Mouse (Mus musculus) CH12.LX (cell line): ENCODE data around the gene Hoxd8. TPM values are rescaled to one million over a fixed set of nuclear protein-coding genes. Genes with fewer than 3 reads are reported as not detected.

Source experiments
- DNase-seq: peaks from one replicate; pipeline ENCODE4 v3.0.0-alpha.2; 2013; ENCODE audit errors: extremely low read depth
- H3K27ac ChIP-seq: 2 replicates; pipeline ENCODE4 v1.5.1; 2012; ENCODE audit warnings: low read depth, mild to moderate bottlenecking, control low read depth, moderate library complexity; ENCODE audit not compliant: insufficient read depth
- H3K27me3 ChIP-seq: replicated peaks from 2 replicates; pipeline ENCODE3; 2012; ENCODE audit warnings: inconsistent platforms
- H3K36me3 ChIP-seq, 2 experiments: replicated peaks in 1 of 2; 2 replicates each; pipeline versions ENCODE3 to v1.6.1; 2012; ENCODE audit warnings: inconsistent platforms in 1 of 2, low read length in 1 of 2, mild to moderate bottlenecking in 1 of 2, mixed read lengths in 1 of 2, moderate library complexity in 1 of 2; ENCODE audit not compliant: control insufficient read depth in 1 of 2, insufficient read depth in 1 of 2
- H3K4me1 ChIP-seq, 2 experiments: 2 replicates each; pipeline ENCODE4 v1.6.1; 2012; ENCODE audit warnings: inconsistent platforms in 1 of 2, moderate library complexity in 1 of 2; ENCODE audit not compliant: insufficient read depth in 2 of 2, control insufficient read depth in 1 of 2
- H3K4me2 ChIP-seq: 2 replicates; pipeline ENCODE4 v1.6.1; 2012; ENCODE audit warnings: low read depth, mild to moderate bottlenecking, control low read depth; ENCODE audit not compliant: poor library complexity, insufficient read depth, severe bottlenecking
- H3K4me3 ChIP-seq, 3 experiments: fragments of 150-350 bp in 1 of 3; sonication (generic) in 1 of 3; replicated peaks in 1 of 3; 2 replicates each; pipeline versions ENCODE3 to v1.5.1; 2011 to 2012; ENCODE audit warnings: low read depth in 2 of 3, low read length in 2 of 3, mild to moderate bottlenecking in 2 of 3, moderate library complexity in 2 of 3, control low read depth in 1 of 3, improper control_type of control experiment in 1 of 3, inconsistent platforms in 1 of 3, mixed read lengths in 1 of 3; ENCODE audit not compliant: poor library complexity in 1 of 3
- H3K79me2 ChIP-seq: replicated peaks from 2 replicates; pipeline ENCODE4 v1.6.1; 2012; ENCODE audit warnings: mild to moderate bottlenecking, moderate library complexity; ENCODE audit not compliant: control insufficient read depth, poor library complexity, insufficient read depth, severe bottlenecking; ENCODE audit errors: extremely low read depth
- H3K9ac ChIP-seq: 2 replicates; pipeline ENCODE4 v1.6.1; 2012; ENCODE audit warnings: low read depth, mild to moderate bottlenecking, control low read depth, moderate library complexity; ENCODE audit not compliant: insufficient read depth
- H3K9me3 ChIP-seq: replicated peaks from 2 replicates; pipeline ENCODE3; 2012; ENCODE audit warnings: low read length, inconsistent platforms, mixed read lengths
- CTCF ChIP-seq, 2 experiments: IDR thresholded peaks in 1 of 2; conservative IDR thresholded peaks in 1 of 2; 2 replicates each; pipeline ENCODE4 v1.5.1; 2011 to 2012; ENCODE audit warnings: low read depth in 2 of 2, low read length in 2 of 2, improper control_type of control experiment in 1 of 2, inconsistent platforms in 1 of 2, mild to moderate bottlenecking in 1 of 2, moderate library complexity in 1 of 2
- E2F4 ChIP-seq: IDR thresholded peaks from 2 replicates; pipeline ENCODE4 v1.6.1; 2011; ENCODE audit warnings: low read depth, low read length, improper control_type of control experiment; ENCODE audit not compliant: insufficient replicate concordance
- ELF1 ChIP-seq: IDR thresholded peaks from 2 replicates; pipeline ENCODE4 v1.6.1; 2014; ENCODE audit warnings: low read depth, mild to moderate bottlenecking, inconsistent platforms, low read length, improper control_type of control experiment
- GABPA ChIP-seq: IDR thresholded peaks from 2 replicates; pipeline ENCODE4 v1.6.1; 2012; ENCODE audit warnings: low read depth, low read length, improper control_type of control experiment, inconsistent platforms; ENCODE audit not compliant: insufficient replicate concordance
- HCFC1 ChIP-seq: IDR thresholded peaks from 2 replicates; pipeline ENCODE4 v1.6.1; 2012; ENCODE audit warnings: low read depth, mild to moderate bottlenecking, inconsistent platforms, low read length, improper control_type of control experiment
- IRF4 ChIP-seq: IDR thresholded peaks from 2 replicates; pipeline ENCODE4 v1.6.1; 2014; ENCODE audit warnings: low read depth, mild to moderate bottlenecking, inconsistent platforms, low read length, improper control_type of control experiment
- KAT2A ChIP-seq: IDR thresholded peaks from 2 replicates; pipeline ENCODE4 v1.6.1; 2012; ENCODE audit warnings: low read length, improper control_type of control experiment, inconsistent platforms; ENCODE audit not compliant: insufficient replicate concordance
- MAFK ChIP-seq: IDR thresholded peaks from 2 replicates; pipeline ENCODE4 v1.6.1; 2011; ENCODE audit warnings: low read length, improper control_type of control experiment; ENCODE audit not compliant: insufficient replicate concordance
- MAZ ChIP-seq: IDR thresholded peaks from 2 replicates; pipeline ENCODE4 v1.6.1; 2012; ENCODE audit warnings: low read depth, mild to moderate bottlenecking, inconsistent platforms, low read length, improper control_type of control experiment, moderate library complexity
- MEF2A ChIP-seq: IDR thresholded peaks from 2 replicates; pipeline ENCODE4 v1.6.1; 2014; ENCODE audit warnings: low read depth, mild to moderate bottlenecking, inconsistent platforms, low read length, improper control_type of control experiment, borderline replicate concordance
- MYC ChIP-seq: IDR thresholded peaks from 2 replicates; pipeline ENCODE4 v1.6.1; 2011; ENCODE audit warnings: low read depth, mild to moderate bottlenecking, improper control_type of control experiment, low read length
- NRF1 ChIP-seq: IDR thresholded peaks from 2 replicates; pipeline ENCODE4 v1.6.1; 2014; ENCODE audit warnings: low read depth, mild to moderate bottlenecking, inconsistent platforms, low read length, improper control_type of control experiment, moderate library complexity
- POLR2A ChIP-seq: IDR thresholded peaks from 2 replicates; pipeline ENCODE4 v1.6.1; 2011; ENCODE audit warnings: low read depth, mild to moderate bottlenecking, improper control_type of control experiment, low read length
- RAD21 ChIP-seq: IDR thresholded peaks from 2 replicates; pipeline ENCODE4 v1.6.1; 2011; ENCODE audit warnings: low read depth, mild to moderate bottlenecking, low read length, improper control_type of control experiment, moderate library complexity
- RCOR1 ChIP-seq: conservative IDR thresholded peaks from 2 replicates; pipeline ENCODE4 v1.6.1; 2012; ENCODE audit warnings: low read depth, mild to moderate bottlenecking, inconsistent platforms, low read length, improper control_type of control experiment
- SIN3A ChIP-seq: IDR thresholded peaks from 2 replicates; pipeline ENCODE4 v1.6.1; 2012; ENCODE audit warnings: low read length, improper control_type of control experiment, inconsistent platforms
- SMC3 ChIP-seq: IDR thresholded peaks from 2 replicates; pipeline ENCODE4 v1.6.1; 2011; ENCODE audit warnings: low read depth, low read length, improper control_type of control experiment
- TBP ChIP-seq: conservative IDR thresholded peaks from 2 replicates; pipeline ENCODE4 v1.6.1; 2011; ENCODE audit warnings: low read depth, low read length, improper control_type of control experiment
- TCF12 ChIP-seq: IDR thresholded peaks from 2 replicates; pipeline ENCODE4 v1.6.1; 2014; ENCODE audit warnings: low read depth, mild to moderate bottlenecking, inconsistent platforms, low read length, improper control_type of control experiment
- USF1 ChIP-seq: IDR thresholded peaks from 2 replicates; pipeline ENCODE4 v1.6.1; 2014; ENCODE audit warnings: low read depth, mild to moderate bottlenecking, inconsistent platforms, low read length, improper control_type of control experiment
- USF2 ChIP-seq: conservative IDR thresholded peaks from 2 replicates; pipeline ENCODE4 v1.6.1; 2011; ENCODE audit warnings: low read depth, low read length, improper control_type of control experiment
- ZC3H11A ChIP-seq: IDR thresholded peaks from 2 replicates; pipeline ENCODE4 v1.6.1; 2012; ENCODE audit warnings: low read depth, mild to moderate bottlenecking, inconsistent platforms, low read length, improper control_type of control experiment
- ZKSCAN1 ChIP-seq: IDR thresholded peaks from 2 replicates; pipeline ENCODE4 v1.6.1; 2012; ENCODE audit warnings: low read depth, inconsistent platforms, low read length, improper control_type of control experiment, borderline replicate concordance
- ZMIZ1 ChIP-seq: IDR thresholded peaks from 2 replicates; pipeline ENCODE4 v1.6.1; 2012; ENCODE audit warnings: low read depth, mild to moderate bottlenecking, inconsistent platforms, low read length, improper control_type of control experiment
- dilution Hi-C: fragments of 300-500 bp; cut with MboI; formaldehyde crosslinking; loops from 2 replicates; pipeline ENCODE4 v1.14.3; 2020; ENCODE audit warnings: low sequenced_read_pairs; ENCODE audit not compliant: extremely low pct_unique_long_range_greater_than_20kb, extremely low pct_ligation_motif_present
- in situ Hi-C: fragments of 300-500 bp; cut with MboI; formaldehyde crosslinking; loops from 3 replicates; pipeline ENCODE4 v1.14.3; 2019; ENCODE audit warnings: low sequenced_read_pairs, low pct_ligation_motif_present, low pct_unique_long_range_greater_than_20kb, mixed read lengths
- polyA plus RNA-seq: library from polyadenylated mRNA; unstranded; fragments of >175 nt; gene quantifications from 2 replicates; pipeline ENCODE4 v1.2.1, GENCODE M21; 2012; ENCODE audit warnings: low read depth; ENCODE audit not compliant: insufficient read length
- total RNA-seq, 2 experiments: library from RNA; depleted of rRNA; stranded (reverse); fragments of 300-350 nt in 1 of 2; fragments of >200 nt in 1 of 2; gene quantifications; 2 replicates each; pipeline ENCODE4 v1.2.3; 2012 to 2014

Hoxd8 gene
- total and polyA plus RNA-seq, 3 experiments: 0.20 to 0.31 TPM; not detected in 1

DNA sequence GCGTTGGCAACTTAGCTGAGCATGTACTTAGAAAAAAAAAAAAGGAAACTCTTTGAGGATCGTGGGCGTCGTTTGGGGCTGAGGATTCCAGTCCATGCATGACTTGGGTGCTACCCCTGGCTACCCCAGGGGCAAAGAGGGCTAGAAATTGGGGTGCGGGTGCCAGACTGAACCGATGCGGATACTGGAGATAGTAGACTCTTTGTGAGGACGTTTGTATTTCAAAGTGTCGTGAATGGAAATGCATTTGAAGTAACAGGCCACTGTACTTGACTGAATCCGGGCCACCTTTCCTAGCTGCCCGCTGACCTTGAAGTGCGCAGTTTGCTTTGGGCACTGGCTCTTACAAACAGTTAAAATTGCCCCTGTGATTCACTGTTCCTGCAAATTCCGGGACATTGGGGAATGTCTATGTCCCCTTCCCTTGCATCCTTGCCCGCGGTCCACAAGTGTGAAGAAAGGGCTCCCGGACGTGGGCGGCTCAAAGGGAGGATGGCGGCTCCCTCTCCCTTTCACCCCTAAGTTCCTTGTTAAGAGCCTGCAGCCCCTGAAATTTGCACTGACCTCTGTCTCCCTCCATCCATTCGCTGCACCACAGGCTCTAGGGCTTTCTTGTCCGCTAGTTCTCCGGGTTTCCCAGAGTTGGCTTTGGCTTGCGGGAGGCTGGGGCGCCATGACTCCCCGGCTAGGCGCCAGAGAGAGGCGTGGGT is 17.3 kb upstream of the Hoxd8 start:
- Histone ChIP-seq H3K9me3 (peaks cover 22% of the 10 kb centered on the region), H3K4me2 (no peak overlapping the region), H3K27me3 (no peaks in the 10 kb centered on the region), H3K36me3 (no peaks in the 10 kb centered on the region), H3K79me2 (no peaks in the 10 kb centered on the region), H3K27ac (no peak overlapping the region), H3K4me1 (no peaks in the 10 kb centered on the region), H3K4me3 (no peak overlapping the region), H3K9ac (no peak overlapping the region)
- no peak for TF ChIP-seq TBP
- no peak for TF ChIP-seq ZKSCAN1
- TF ChIP-seq MEF2A: no peak
- no peak for TF ChIP-seq CTCF (conservative IDR thresholded peaks at IDR 0.05 in 1 of 2, IDR thresholded peaks at IDR 0.05 in 1 of 2; ENCODE audit: low read depth in 2 of 2, low read length in 2 of 2)
- TF ChIP-seq IRF4: no peak
- no peak for TF ChIP-seq USF1
- TF ChIP-seq MAFK: no peak
- TF ChIP-seq SMC3: no peak
- no peak for TF ChIP-seq POLR2A
- no peak for TF ChIP-seq USF2
- TF ChIP-seq RAD21: no peak
- no peak for TF ChIP-seq ZC3H11A
- TF ChIP-seq TCF12: no peak
- no peak for TF ChIP-seq E2F4
- TF ChIP-seq GABPA: no peak
- no peak for TF ChIP-seq HCFC1
- dilution Hi-C loops: no loop called here
- DNase-seq: no peak
- in situ Hi-C loops: loop anchor here (25.0 kb wide), 1 partner anchor 625 kb away; no protein-coding TSS in a partner anchor

DNA sequence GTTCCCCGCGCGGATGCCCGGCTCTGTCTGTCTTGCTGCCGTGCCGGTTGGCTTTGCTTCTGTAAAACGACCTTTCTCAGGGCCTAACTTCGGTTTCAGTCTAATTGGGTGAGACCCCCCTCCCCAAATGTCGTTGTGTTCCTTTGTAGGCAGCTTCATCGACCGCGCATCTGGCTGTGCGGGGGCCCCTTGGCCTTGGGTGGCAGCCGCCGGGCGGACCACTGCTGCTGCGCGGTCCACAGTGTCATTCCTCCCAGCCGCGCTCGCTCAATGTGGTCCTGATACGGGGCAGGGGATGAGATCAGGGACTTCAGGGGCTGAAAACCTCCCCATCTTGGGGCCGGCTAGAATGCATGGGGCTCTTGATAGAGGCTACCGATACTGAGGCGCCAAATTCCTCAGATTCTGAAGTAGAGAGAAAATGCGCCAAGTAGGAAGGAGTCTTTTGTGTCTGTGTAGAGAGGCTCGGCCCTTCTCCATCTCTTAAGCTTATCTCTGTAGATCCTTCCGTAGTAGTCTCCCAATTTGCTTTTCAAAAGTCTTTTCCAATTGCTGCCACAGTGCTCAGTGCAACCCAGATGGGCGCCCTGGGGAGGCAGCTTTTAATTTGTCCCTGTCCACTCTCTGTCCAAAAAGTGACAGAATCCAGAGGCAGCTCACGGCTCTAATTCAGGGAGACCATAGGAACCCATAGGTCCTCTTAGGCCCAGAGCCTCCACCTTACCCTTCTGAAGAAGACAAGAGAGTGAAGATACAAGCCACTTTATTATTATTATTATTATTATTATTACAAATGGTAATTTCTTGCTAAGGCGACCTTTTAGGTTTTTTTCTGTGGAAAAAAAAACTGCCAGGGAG is 16.5 kb upstream of the Hoxd8 start:
- Histone ChIP-seq H3K4me1 (no peaks in the 10 kb centered on the region), H3K4me3 (no peak overlapping the region), H3K27ac (no peak overlapping the region), H3K27me3 (no peaks in the 10 kb centered on the region), H3K9me3 (peaks cover 20% of the 10 kb centered on the region), H3K4me2 (no peak overlapping the region), H3K9ac (no peak overlapping the region), H3K79me2 (no peaks in the 10 kb centered on the region), H3K36me3 (no peaks in the 10 kb centered on the region)
- dilution Hi-C loops (no loop called here), in situ Hi-C loops (loop anchor here (25.0 kb wide), 1 partner anchor 624 kb away; no protein-coding TSS in a partner anchor)
- TF ChIP-seq MAFK: no peak
- no peak for TF ChIP-seq ZMIZ1
- no peak for TF ChIP-seq USF1
- no peak for TF ChIP-seq KAT2A
- TF ChIP-seq E2F4: no peak
- TF ChIP-seq ELF1: no peak
- no peak for TF ChIP-seq CTCF (conservative IDR thresholded peaks at IDR 0.05 in 1 of 2, IDR thresholded peaks at IDR 0.05 in 1 of 2; ENCODE audit: low read depth in 2 of 2, low read length in 2 of 2)
- TF ChIP-seq USF2: no peak
- TF ChIP-seq MAZ: no peak
- no peak for TF ChIP-seq SIN3A
- no peak for TF ChIP-seq NRF1
- TF ChIP-seq POLR2A: no peak
- TF ChIP-seq RCOR1: no peak
- TF ChIP-seq TCF12: no peak
- TF ChIP-seq IRF4: no peak
- no peak for TF ChIP-seq MYC
- no peak for DNase-seq
